Mouse (Mus musculus) liver, postnatal 0 days (tissue): Measurements from ENCODE around the gene Il23a.

Experiments used
- CTCF ChIP-seq: sonication (generic); IDR thresholded peaks from 2 replicates; pipeline ENCODE4 v1.5.1; 2016; ENCODE audit warnings: antibody characterized with exemption, low read depth
- EP300 ChIP-seq: IDR thresholded peaks from 2 replicates; pipeline ENCODE4 v1.6.1; 2016; ENCODE audit warnings: antibody characterized with exemption, low read depth, mild to moderate bottlenecking

- TF ChIP-seq CTCF (no peak), EP300 (no peak)
Measured at GRCm38 (mm10) chr10:128347541-128347940, 49.0 kb upstream of the Il23a start.
